Mouse (Mus musculus) layer of hippocampus, postnatal 25 days (tissue): Measurements from ENCODE around the gene Vmn1r21. TPM values are rescaled to one million over a fixed set of nuclear protein-coding genes. Genes with fewer than 3 reads are reported as not detected.

Source experiments
- total RNA-seq, 2 experiments: library from RNA; stranded (reverse); gene quantifications; 2 replicates each; pipeline ENCODE4 v1.2.3; 2021

Gene Vmn1r21
- total RNA-seq, 2 experiments from 2014 or later = not detected

Other genes starting within 250 kb of the Vmn1r21 start
- 1 to 10 TPM; 8.4 TPM for gene Pyurf, start 158.3 kb downstream of the Vmn1r21 start, total RNA-seq
- 10 to 100 TPM; 88.1 to 93.9 TPM for gene Lancl2, start 147.8 kb downstream of the Vmn1r21 start, total RNA-seq
- 10 to 100 TPM; 68.7 to 70.4 TPM for gene Vopp1, start 25.2 kb downstream of the Vmn1r21 start, total RNA-seq
- gene Vmn1r22, start 57.7 kb upstream of the Vmn1r21 start, total RNA-seq = not detected
- not detected for gene Vmn1r23, start 76.5 kb upstream of the Vmn1r21 start, total RNA-seq
- not detected for gene Vmn1r24, start 111.2 kb upstream of the Vmn1r21 start, total RNA-seq
- not detected for gene Vmn1r25, start 130.5 kb upstream of the Vmn1r21 start, total RNA-seq
- gene Vmn1r26, start 164.8 kb upstream of the Vmn1r21 start, total RNA-seq = not detected